Mouse (Mus musculus): Measurements from ENCODE around the gene Foxc2. TPM values are rescaled to one million over a fixed set of nuclear protein-coding genes. Genes with fewer than 3 reads are reported as not detected.

Foxc2 gene
- total RNA-seq, 2 experiments from 2014 or later: 0.78 to 1.1 TPM

GRCm38 (mm10) chr8:121148573-121149083 is 32.7 kb downstream of the Foxc2 start:
- DNase-seq: no peak

- DNase-seq: no peak
Observed at GRCm38 (mm10) chr8:121152394-121152793, 36.4 kb downstream of the Foxc2 start.

GRCm38 (mm10) chr8:121156990-121157491 is 41.1 kb downstream of the Foxc2 start:
- no peak for DNase-seq

GRCm38 (mm10) chr8:121158812-121159211 is 42.8 kb downstream of the Foxc2 start:
- no peak for DNase-seq

GRCm38 (mm10) chr8:121161437-121161836 is 45.5 kb downstream of the Foxc2 start:
- DNase-seq: no peak

- no peak for DNase-seq
Observed at GRCm38 (mm10) chr8:121162413-121162812, 46.4 kb downstream of the Foxc2 start.

GRCm38 (mm10) chr8:121162906-121163695 is 47.1 kb downstream of the Foxc2 start:
- DNase-seq: no peak

GRCm38 (mm10) chr8:121164017-121164469 is 48.1 kb downstream of the Foxc2 start:
- no peak for DNase-seq

GRCm38 (mm10) chr8:121168033-121168432 is 52.1 kb downstream of the Foxc2 start:
- no peak for DNase-seq

Small RNA genes within 50 kb of the gene (microRNA-seq; reads per million reads assigned to microRNA genes)
- 0 reads per million in 2 experiments for gene Gm27530

Other genes with a start within 250 kb of the Foxc2 start
- under 1 TPM; 0.16 to 0.27 TPM for gene Foxf1, start 31.8 kb upstream of the Foxc2 start, total RNA-seq (2021)
- 10 to 100 TPM; 13.0 to 17.7 TPM for gene Mthfsd, start 7.8 kb upstream of the Foxc2 start, total RNA-seq (2021)
- under 1 TPM; 0.09 to 0.27 TPM for gene Foxl1, start 11.8 kb downstream of the Foxc2 start, total RNA-seq (2021)